Mouse (Mus musculus) erythroblast, adult 5-6 weeks (primary cell): Measurements from ENCODE around the gene Kctd11. TPM values are rescaled to one million over a fixed set of nuclear protein-coding genes. Genes with fewer than 3 reads are reported as not detected.

ENCODE experiments used
- total RNA-seq, 2 experiments: library from RNA; stranded (forward) in 1 of 2; stranded (reverse) in 1 of 2; fragments of 150-400 nt in 1 of 2; fragments of 200-764, 138-1000 nt in 1 of 2; gene quantifications; 2 replicates each; pipeline versions ENCODE4 v1.2.3 to v1.2.4; 2015 to 2017; ENCODE audit warnings: low replicate concordance in 2 of 2

The Kctd11 gene
- total RNA-seq, 2 experiments from 2014 or later = 0.77 to 1.3 TPM

Other genes starting within 250 kb of the Kctd11 start
Only the 30 nearest of the 41 such genes appear.
- 56.5 and 58.3 TPM in 2 replicates for gene Polr2a, start 122.8 kb downstream of the Kctd11 start, total RNA-seq (2015; ENCODE audit: low replicate concordance)
- gene Polr2a, start 122.8 kb downstream of the Kctd11 start, total RNA-seq (2017; ENCODE audit: low replicate concordance) = 69.5 and 76.9 TPM in 2 replicates
- gene Slc35g3, start 119.4 kb downstream of the Kctd11 start, total RNA-seq (2015; ENCODE audit: low replicate concordance) = not detected in 2 replicates
- gene Slc35g3, start 119.4 kb downstream of the Kctd11 start, total RNA-seq (2017; ENCODE audit: low replicate concordance) = not detected in 2 replicates
- gene Zbtb4, start 115.5 kb downstream of the Kctd11 start, total RNA-seq (2015; ENCODE audit: low replicate concordance) = 1.7 and 1.9 TPM in 2 replicates
- gene Zbtb4, start 115.5 kb downstream of the Kctd11 start, total RNA-seq (2017; ENCODE audit: low replicate concordance) = 0.94 and 2.4 TPM in 2 replicates
- gene Chrnb1, start 85.5 kb downstream of the Kctd11 start, total RNA-seq (2015; ENCODE audit: low replicate concordance) = 4.0 TPM in 1 of 2 replicates, not detected in the other
- gene Chrnb1, start 85.5 kb downstream of the Kctd11 start, total RNA-seq (2017; ENCODE audit: low replicate concordance) = 0.26 TPM in 1 of 2 replicates, not detected in the other
- not detected in 2 replicates for gene Fgf11, start 79.5 kb downstream of the Kctd11 start, total RNA-seq (2015; ENCODE audit: low replicate concordance)
- gene Fgf11, start 79.5 kb downstream of the Kctd11 start, total RNA-seq (2017; ENCODE audit: low replicate concordance) = not detected in 2 replicates
- not detected in 2 replicates for gene Tmem102, start 75.8 kb downstream of the Kctd11 start, total RNA-seq (2015; ENCODE audit: low replicate concordance)
- gene Tmem102, start 75.8 kb downstream of the Kctd11 start, total RNA-seq (2017; ENCODE audit: low replicate concordance) = not detected in 2 replicates
- gene Gm39566, start 66.1 kb downstream of the Kctd11 start, total RNA-seq (2015; ENCODE audit: low replicate concordance) = 0.42 TPM in 1 of 2 replicates, not detected in the other
- gene Gm39566, start 66.1 kb downstream of the Kctd11 start, total RNA-seq (2017; ENCODE audit: low replicate concordance) = 0.14 TPM in 1 of 2 replicates, not detected in the other
- gene Spem2, start 62.9 kb downstream of the Kctd11 start, total RNA-seq (2015; ENCODE audit: low replicate concordance) = not detected in 2 replicates
- gene Spem2, start 62.9 kb downstream of the Kctd11 start, total RNA-seq (2017; ENCODE audit: low replicate concordance) = not detected in 2 replicates
- not detected in 2 replicates for gene Spem1, start 59.2 kb downstream of the Kctd11 start, total RNA-seq (2015; ENCODE audit: low replicate concordance)
- gene Spem1, start 59.2 kb downstream of the Kctd11 start, total RNA-seq (2017; ENCODE audit: low replicate concordance) = not detected in 2 replicates
- gene Nlgn2, start 43.6 kb downstream of the Kctd11 start, total RNA-seq (2015; ENCODE audit: low replicate concordance) = 0.19 and 0.42 TPM in 2 replicates
- gene Nlgn2, start 43.6 kb downstream of the Kctd11 start, total RNA-seq (2017; ENCODE audit: low replicate concordance) = 0.28 and 1.1 TPM in 2 replicates
- gene Tmem256, start 42.9 kb downstream of the Kctd11 start, total RNA-seq (2015; ENCODE audit: low replicate concordance) = 142 and 218 TPM in 2 replicates
- gene Tmem256, start 42.9 kb downstream of the Kctd11 start, total RNA-seq (2017; ENCODE audit: low replicate concordance) = 57.1 and 181 TPM in 2 replicates
- 12.5 and 17.6 TPM in 2 replicates for gene Plscr3, start 35.0 kb downstream of the Kctd11 start, total RNA-seq (2015; ENCODE audit: low replicate concordance)
- gene Plscr3, start 35.0 kb downstream of the Kctd11 start, total RNA-seq (2017; ENCODE audit: low replicate concordance) = 5.9 and 11.4 TPM in 2 replicates
- gene Tnk1, start 22.7 kb downstream of the Kctd11 start, total RNA-seq (2015; ENCODE audit: low replicate concordance) = 15.5 and 19.6 TPM in 2 replicates
- 8.3 and 13.8 TPM in 2 replicates for gene Tnk1, start 22.7 kb downstream of the Kctd11 start, total RNA-seq (2017; ENCODE audit: low replicate concordance)
- gene Tmem95, start 3.4 kb downstream of the Kctd11 start, total RNA-seq (2015; ENCODE audit: low replicate concordance) = not detected in 2 replicates
- not detected in 2 replicates for gene Tmem95, start 3.4 kb downstream of the Kctd11 start, total RNA-seq (2017; ENCODE audit: low replicate concordance)
- 9.0 and 15.7 TPM in 2 replicates for gene Acap1, start 14.1 kb upstream of the Kctd11 start, total RNA-seq (2015; ENCODE audit: low replicate concordance)
- gene Acap1, start 14.1 kb upstream of the Kctd11 start, total RNA-seq (2017; ENCODE audit: low replicate concordance) = 12.1 and 16.1 TPM in 2 replicates
- 2.7 TPM in 1 of 2 replicates, not detected in the other for gene 2810408A11Rik, start 19.6 kb upstream of the Kctd11 start, total RNA-seq (2015; ENCODE audit: low replicate concordance)
- gene 2810408A11Rik, start 19.6 kb upstream of the Kctd11 start, total RNA-seq (2017; ENCODE audit: low replicate concordance) = 6.0 TPM in 1 of 2 replicates, not detected in the other
- 3.5 and 3.8 TPM in 2 replicates for gene Neurl4, start 19.7 kb upstream of the Kctd11 start, total RNA-seq (2015; ENCODE audit: low replicate concordance)
- gene Neurl4, start 19.7 kb upstream of the Kctd11 start, total RNA-seq (2017; ENCODE audit: low replicate concordance) = 9.3 and 16.0 TPM in 2 replicates
- 69.0 and 102 TPM in 2 replicates for gene Gps2, start 32.5 kb upstream of the Kctd11 start, total RNA-seq (2015; ENCODE audit: low replicate concordance)
- 52.9 and 63.3 TPM in 2 replicates for gene Gps2, start 32.5 kb upstream of the Kctd11 start, total RNA-seq (2017; ENCODE audit: low replicate concordance)
- gene Eif5a, start 40.6 kb upstream of the Kctd11 start, total RNA-seq (2015; ENCODE audit: low replicate concordance) = 340 and 374 TPM in 2 replicates
- gene Eif5a, start 40.6 kb upstream of the Kctd11 start, total RNA-seq (2017; ENCODE audit: low replicate concordance) = 154 and 205 TPM in 2 replicates
- not detected in 2 replicates for gene Ybx2, start 54.4 kb upstream of the Kctd11 start, total RNA-seq (2015; ENCODE audit: low replicate concordance)
- 5.0 TPM in 1 of 2 replicates, not detected in the other for gene Ybx2, start 54.4 kb upstream of the Kctd11 start, total RNA-seq (2017; ENCODE audit: low replicate concordance)
- 31.3 and 37.9 TPM in 2 replicates for gene Slc2a4, start 66.8 kb upstream of the Kctd11 start, total RNA-seq (2015; ENCODE audit: low replicate concordance)
- gene Slc2a4, start 66.8 kb upstream of the Kctd11 start, total RNA-seq (2017; ENCODE audit: low replicate concordance) = 98.1 and 151 TPM in 2 replicates
- gene Cldn7, start 83.4 kb upstream of the Kctd11 start, total RNA-seq (2015; ENCODE audit: low replicate concordance) = not detected in 2 replicates
- not detected in 2 replicates for gene Cldn7, start 83.4 kb upstream of the Kctd11 start, total RNA-seq (2017; ENCODE audit: low replicate concordance)
- 48.1 and 52.3 TPM in 2 replicates for gene Ctdnep1, start 99.8 kb upstream of the Kctd11 start, total RNA-seq (2015; ENCODE audit: low replicate concordance)
- 10.8 and 12.5 TPM in 2 replicates for gene Ctdnep1, start 99.8 kb upstream of the Kctd11 start, total RNA-seq (2017; ENCODE audit: low replicate concordance)
- gene Elp5, start 101.1 kb upstream of the Kctd11 start, total RNA-seq (2015; ENCODE audit: low replicate concordance) = 24.9 and 35.5 TPM in 2 replicates
- gene Elp5, start 101.1 kb upstream of the Kctd11 start, total RNA-seq (2017; ENCODE audit: low replicate concordance) = 14.5 and 18.7 TPM in 2 replicates
- 328 and 394 TPM in 2 replicates for gene Gabarap, start 109.7 kb upstream of the Kctd11 start, total RNA-seq (2015; ENCODE audit: low replicate concordance)
- gene Gabarap, start 109.7 kb upstream of the Kctd11 start, total RNA-seq (2017; ENCODE audit: low replicate concordance) = 127 and 214 TPM in 2 replicates
- gene Phf23, start 114.4 kb upstream of the Kctd11 start, total RNA-seq (2015; ENCODE audit: low replicate concordance) = 8.5 and 11.3 TPM in 2 replicates
- gene Phf23, start 114.4 kb upstream of the Kctd11 start, total RNA-seq (2017; ENCODE audit: low replicate concordance) = 7.4 and 11.0 TPM in 2 replicates
- gene Dvl2, start 119.2 kb upstream of the Kctd11 start, total RNA-seq (2015; ENCODE audit: low replicate concordance) = 1.3 and 4.2 TPM in 2 replicates
- gene Dvl2, start 119.2 kb upstream of the Kctd11 start, total RNA-seq (2017; ENCODE audit: low replicate concordance) = 2.1 and 7.4 TPM in 2 replicates
- 23.6 and 48.4 TPM in 2 replicates for gene Acadvl, start 134.0 kb upstream of the Kctd11 start, total RNA-seq (2015; ENCODE audit: low replicate concordance)
- 18.6 and 20.4 TPM in 2 replicates for gene Acadvl, start 134.0 kb upstream of the Kctd11 start, total RNA-seq (2017; ENCODE audit: low replicate concordance)
- 7.7 TPM in 1 of 2 replicates, not detected in the other for gene Dlg4, start 135.5 kb upstream of the Kctd11 start, total RNA-seq (2015; ENCODE audit: low replicate concordance)
- gene Dlg4, start 135.5 kb upstream of the Kctd11 start, total RNA-seq (2017; ENCODE audit: low replicate concordance) = 0.17 and 0.84 TPM in 2 replicates
- not detected in 2 replicates for gene Asgr1, start 172.7 kb upstream of the Kctd11 start, total RNA-seq (2015; ENCODE audit: low replicate concordance)
- not detected in 2 replicates for gene Asgr1, start 172.7 kb upstream of the Kctd11 start, total RNA-seq (2017; ENCODE audit: low replicate concordance)